Mouse (Mus musculus): ENCODE data around the gene Cdk20.
A peak's percentile ranks its signal among the peaks of the same experiment; 100 is the strongest.

The Cdk20 gene

GRCm38 (mm10) chr13:64432017-64432995 lies at the start of gene Cdk20:
Gene Cdk20 (plus strand): TSS chr13:64432314.
- DNase-seq (ENCODE audit: low spot score in 2 of 2), result peak; percentile 95 to 98

DNA sequence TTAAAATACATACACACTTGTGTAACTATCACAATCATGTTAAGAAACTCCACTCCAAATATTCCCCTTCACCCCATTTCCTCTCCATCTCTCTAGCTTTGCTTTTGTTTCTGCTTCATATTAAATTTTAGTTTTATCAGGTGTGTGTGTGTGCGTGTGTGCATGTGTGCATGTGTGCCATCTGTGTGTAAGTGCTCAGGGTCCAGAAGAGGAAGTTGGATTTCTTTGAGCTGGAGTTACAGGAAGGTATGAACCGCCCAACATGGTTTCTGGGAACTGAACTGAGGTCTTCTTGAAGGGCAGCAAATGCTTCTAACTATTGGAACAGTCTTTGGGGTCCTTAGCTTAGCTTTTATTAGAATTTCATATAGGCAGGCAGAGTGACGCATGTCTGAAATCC lies 47.2 kb upstream of the Cdk20 start:
- no peak for DNase-seq (ENCODE audit: low spot score in 2 of 2)

- DNase-seq (ENCODE audit: low spot score in 2 of 2), result no peak
These were observed 46.1 kb upstream of the Cdk20 start for GRCm38 (mm10) chr13:64386048-64386447.

DNA sequence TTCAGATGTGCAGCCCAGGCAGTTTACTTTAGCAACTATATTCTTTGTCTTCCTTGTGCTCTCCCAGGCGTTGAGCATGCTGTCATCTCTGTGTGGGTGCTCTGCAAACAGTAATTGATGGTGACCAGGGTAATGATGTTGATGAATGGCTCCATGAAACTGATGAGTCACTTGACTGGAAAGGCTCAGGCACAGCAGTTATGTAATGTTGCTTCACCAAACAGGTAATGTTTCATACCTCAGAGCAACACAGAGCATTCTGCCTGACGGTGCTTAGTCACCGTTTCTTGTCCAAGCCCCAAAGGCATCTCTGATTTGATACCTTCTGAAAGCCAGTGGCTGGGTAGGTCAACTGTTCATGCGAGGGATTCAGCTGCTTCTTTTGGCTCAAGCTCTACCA lies 43.7 kb upstream of the Cdk20 start:
- no peak for DNase-seq (ENCODE audit: low spot score in 2 of 2)

DNA sequence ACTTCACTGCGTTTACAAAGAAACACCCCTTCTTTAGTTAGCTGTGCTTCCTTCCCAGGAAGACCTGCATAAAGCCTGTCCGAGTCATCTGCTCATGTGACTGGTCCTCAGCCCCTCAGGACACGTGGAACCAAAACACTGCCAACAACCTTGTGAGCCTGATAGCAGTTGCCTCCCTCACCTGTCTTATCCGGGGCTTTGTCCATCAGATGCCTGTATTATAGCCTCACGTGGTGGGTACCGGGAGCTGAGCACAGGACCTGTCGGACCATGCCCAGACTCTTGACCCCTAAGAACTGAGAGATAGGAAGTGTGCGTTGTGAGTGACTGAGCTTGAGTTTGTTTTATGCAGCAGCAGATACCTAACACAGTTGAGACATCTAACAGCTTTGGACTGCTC lies 35.1 kb upstream of the Cdk20 start:
- no peak for DNase-seq (ENCODE audit: low spot score in 2 of 2)

GRCm38 (mm10) chr13:64398065-64398464 lies 34.0 kb upstream of the Cdk20 start:
- DNase-seq (ENCODE audit: low spot score in 2 of 2), result no peak

- no peak for DNase-seq (ENCODE audit: low spot score in 2 of 2)
These were observed 32.2 kb upstream of the Cdk20 start for GRCm38 (mm10) chr13:64399906-64400305.

GRCm38 (mm10) chr13:64400801-64401361 lies 31.2 kb upstream of the Cdk20 start:
- no peak for DNase-seq (ENCODE audit: low spot score in 2 of 2)

DNA sequence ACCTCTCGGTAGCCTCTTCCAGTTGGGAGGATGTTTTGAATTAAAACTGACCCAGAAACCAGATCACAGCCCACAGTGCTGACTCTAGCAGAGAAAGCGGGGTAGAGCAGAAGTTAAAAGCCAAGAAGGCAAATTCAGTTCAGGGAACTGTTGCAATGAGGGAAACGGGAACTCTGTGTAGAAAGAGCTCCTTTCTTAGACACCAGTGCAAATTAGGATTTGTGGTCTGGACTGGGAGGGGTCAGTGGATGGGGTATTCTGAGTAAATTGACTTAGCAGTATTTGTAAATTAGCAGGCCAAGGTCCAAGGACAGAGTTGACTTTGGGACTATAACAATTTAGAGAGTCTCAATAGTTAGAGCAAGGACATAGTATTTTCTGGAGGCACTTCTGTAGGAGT lies 30.1 kb upstream of the Cdk20 start:
- DNase-seq (ENCODE audit: low spot score in 2 of 2), result no peak

- DNase-seq (ENCODE audit: low spot score in 2 of 2), result no peak
These were observed 29.6 kb upstream of the Cdk20 start for GRCm38 (mm10) chr13:64402504-64402949.

DNA sequence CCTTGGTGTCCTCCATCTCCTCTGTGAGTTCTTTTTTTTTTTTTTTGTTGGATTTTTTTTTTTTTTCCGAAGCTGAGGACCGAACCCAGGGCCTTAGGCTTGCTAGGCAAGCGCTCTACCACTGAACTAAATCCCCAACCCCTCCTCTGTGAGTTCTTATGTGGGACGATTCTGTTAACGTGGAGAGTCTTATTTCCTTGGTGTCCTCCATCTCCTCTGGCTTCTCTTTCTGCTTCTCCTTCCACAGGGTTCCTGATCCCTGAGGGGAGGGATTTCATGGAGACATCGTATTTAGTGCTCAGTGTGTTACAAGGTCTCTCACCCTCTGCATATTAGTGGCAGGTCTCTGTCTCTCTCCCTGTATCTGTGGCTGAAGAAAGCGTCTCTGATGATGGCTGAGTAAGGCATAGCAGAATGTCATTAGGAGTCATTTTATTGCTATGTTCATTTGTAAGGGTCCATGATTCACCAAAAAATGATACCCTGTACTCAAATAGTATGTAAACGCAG lies 29.1 kb upstream of the Cdk20 start:
- DNase-seq (ENCODE audit: low spot score in 2 of 2), result no peak

GRCm38 (mm10) chr13:64403519-64403918 lies 28.6 kb upstream of the Cdk20 start:
- DNase-seq (ENCODE audit: low spot score in 2 of 2), result no peak

- DNase-seq (ENCODE audit: low spot score in 2 of 2), result no peak
These were observed 26.6 kb upstream of the Cdk20 start for GRCm38 (mm10) chr13:64405550-64405949.

GRCm38 (mm10) chr13:64407992-64408391 lies 24.1 kb upstream of the Cdk20 start:
- no peak for DNase-seq (ENCODE audit: low spot score in 2 of 2)

DNA sequence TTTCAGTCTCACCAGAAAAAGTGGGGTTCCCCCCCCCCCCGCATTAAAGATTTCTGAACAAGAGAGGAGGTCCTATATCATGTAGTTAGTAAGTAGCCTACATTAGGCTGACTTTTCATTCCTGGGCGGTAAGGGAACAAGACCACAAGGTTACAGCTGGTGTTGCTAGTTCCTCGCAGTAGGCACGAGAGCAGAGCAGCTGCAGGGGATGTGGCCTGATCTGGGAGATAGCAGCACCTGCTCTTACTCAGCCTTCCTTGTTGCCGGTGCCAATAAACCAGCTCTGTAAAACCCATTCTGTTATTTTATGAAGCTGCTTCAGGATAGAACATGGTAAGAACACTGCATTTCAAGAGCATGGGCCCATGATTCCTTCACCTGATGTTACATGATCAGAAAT lies 21.5 kb upstream of the Cdk20 start:
- DNase-seq (ENCODE audit: low spot score in 2 of 2), result no peak

DNA sequence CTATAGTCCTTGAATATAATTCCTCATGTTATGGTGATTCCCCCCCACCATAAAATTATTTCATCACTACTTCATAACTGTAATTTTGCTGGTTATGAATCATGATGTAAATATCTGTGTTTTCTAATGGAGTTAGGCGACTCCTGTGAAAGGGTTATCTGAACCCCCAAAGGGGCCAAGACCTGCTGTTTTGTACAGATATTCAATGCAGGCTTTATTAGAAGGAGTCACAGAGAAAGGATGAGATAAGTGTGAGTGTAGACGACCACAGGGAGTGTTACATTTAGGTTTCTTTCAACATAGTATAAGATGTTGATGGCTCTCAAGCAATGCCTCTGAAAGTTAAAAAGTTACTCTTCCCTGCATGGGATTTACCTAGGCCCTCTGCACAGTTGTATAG lies 20.8 kb upstream of the Cdk20 start:
- DNase-seq (ENCODE audit: low spot score in 2 of 2), result no peak

DNA sequence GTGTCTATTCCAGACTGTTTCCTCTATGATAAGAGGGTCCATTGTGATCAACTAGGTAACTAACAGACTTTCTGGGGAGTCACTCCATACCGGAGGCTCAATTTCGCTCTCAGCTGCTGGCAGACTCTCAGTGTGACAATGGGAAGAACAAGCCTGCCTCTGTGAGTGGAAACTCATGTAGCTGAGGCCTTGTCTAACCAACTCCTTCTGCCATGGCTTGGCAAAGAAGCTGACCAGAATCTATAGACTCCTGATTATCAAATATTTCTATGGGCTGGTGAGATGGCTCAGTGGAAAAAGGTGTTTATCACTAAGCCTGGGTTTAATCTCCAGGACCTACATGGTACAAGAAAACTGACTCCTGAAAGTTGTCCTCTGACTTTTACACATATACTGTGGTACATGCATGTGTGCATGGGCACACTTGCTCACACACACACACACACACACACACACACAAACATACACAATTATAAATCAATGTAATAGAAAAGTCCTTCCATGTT lies 19.3 kb upstream of the Cdk20 start:
- no peak for DNase-seq (ENCODE audit: low spot score in 2 of 2)

DNA sequence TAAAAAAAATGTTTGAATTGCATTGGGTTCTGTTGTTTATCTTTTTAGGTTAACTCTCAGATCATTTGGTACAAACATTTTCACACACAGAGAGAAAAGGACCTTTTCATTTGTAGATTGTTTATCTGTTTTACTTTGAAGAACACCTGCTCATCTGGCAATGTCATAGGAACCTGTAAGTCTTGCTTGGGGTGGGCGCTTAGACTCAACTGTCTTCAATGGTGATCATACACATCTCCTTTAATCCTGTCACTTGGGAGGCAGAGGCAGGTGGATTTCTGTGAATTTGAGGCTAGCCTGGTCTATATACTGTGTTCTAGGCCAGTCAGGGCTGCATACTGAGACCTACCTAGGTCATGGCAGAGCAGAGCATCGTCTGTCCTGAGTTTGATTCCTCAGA lies 16.5 kb upstream of the Cdk20 start:
- no peak for DNase-seq (ENCODE audit: low spot score in 2 of 2)

DNA sequence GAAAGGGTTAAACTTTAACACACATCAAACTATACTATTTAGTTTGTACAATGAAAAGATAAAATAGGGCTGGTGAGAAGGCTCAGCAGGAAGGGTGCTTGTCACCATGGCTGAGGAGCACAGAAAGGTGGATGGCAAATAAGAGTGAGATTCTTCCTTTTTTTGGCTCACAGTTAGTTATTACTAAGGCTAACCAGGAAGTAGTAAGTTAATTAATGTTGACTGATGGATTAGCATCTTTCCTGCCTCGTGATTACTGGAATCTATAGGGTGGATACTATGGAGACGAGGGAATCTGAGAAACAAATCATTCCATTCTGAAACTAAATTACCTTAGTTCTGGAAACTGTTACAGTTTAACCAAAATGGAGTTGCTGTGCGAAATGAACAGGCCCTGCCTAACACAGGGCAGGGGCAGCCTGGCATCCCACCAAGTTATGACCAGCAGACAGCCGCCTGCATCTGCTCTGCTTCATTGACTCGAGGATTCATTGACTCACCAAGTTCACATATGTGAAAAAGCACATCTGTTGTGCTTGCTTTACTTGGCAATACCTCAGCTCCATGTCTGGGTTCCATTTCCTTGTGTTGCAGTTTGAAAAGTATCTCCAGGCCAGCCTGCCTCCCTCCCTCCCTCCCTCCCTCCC lies 15.0 kb upstream of the Cdk20 start:
- DNase-seq (ENCODE audit: low spot score in 2 of 2), result no peak

- DNase-seq (ENCODE audit: low spot score in 2 of 2), result no peak
These were observed 11.3 kb upstream of the Cdk20 start for GRCm38 (mm10) chr13:64420847-64421246.

DNA sequence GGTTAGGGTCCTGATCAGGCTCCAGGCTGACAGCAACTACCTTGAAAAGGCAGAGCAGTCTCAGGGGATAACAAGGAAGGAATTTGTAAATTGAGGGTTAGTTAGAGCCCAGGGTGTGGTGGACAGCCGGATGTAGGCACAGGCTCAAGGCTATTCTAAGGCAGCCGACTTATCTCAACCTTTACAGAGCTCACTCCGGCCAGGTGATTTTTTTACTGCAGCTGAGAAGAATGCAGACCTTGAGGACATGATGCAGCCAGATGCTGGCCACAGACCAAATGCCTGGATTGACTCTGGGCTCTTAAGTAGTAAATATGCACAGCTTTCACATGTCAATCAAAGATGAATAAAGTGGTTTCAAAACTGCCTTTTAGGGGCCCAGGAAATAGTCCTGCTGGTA lies 10.7 kb upstream of the Cdk20 start:
- no peak for DNase-seq (ENCODE audit: low spot score in 2 of 2)

GRCm38 (mm10) chr13:64421952-64422606 lies 10.0 kb upstream of the Cdk20 start:
- no peak for DNase-seq (ENCODE audit: low spot score in 2 of 2)
